ENCODE assay signal across 16 mouse cellular contexts in genomic region chr3:55537714-55538113, GRCm38 (mm10).
A peak's percentile ranks its signal among the peaks of the same experiment; 100 is the strongest.
DNase-seq lines count a peak whose midpoint lies in the region; ATAC-seq and TF ChIP-seq lines count a peak whose summit lies in the region.
"Had no signal": no experiment of that assay in that cellular context is flagged by ENCODE, and none has a peak within 500 bp of the region (broad histone marks: within the 10 kb centered on the region; RNA-seq: fewer than 3 reads in every experiment).

No protein-coding gene starts in this region.

- ATAC-seq in neural tube, embryonic 15.5 days (ENCODE audit: low FRiP score) = no peak
- no peak for ATAC-seq in limb, embryonic 12.5 days (ENCODE audit: insufficient number of reproducible peaks, insufficient read depth, low FRiP score, low TSS enrichment, low read depth)
- no peak for ATAC-seq in forebrain, embryonic 15.5 days (replicated peaks)
- no peak for ATAC-seq in liver, embryonic 11.5 days (replicated peaks; ENCODE audit: low FRiP score)

- WGBS in neural tube, embryonic 15.5 days = 58% methylated on average over 5 of the region's 5 CpGs
- 12% methylated on average over 5 of the region's 5 CpGs for WGBS in limb, embryonic 12.5 days
- WGBS in forebrain, embryonic 15.5 days = 59% methylated on average over 5 of the region's 5 CpGs
- WGBS in liver, embryonic 11.5 days = 77% methylated on average over 5 of the region's 5 CpGs

- no peaks in the 10 kb centered on the region for H3K9me3 ChIP-seq in neural tube, embryonic 15.5 days (replicated peaks)
- no peaks in the 10 kb centered on the region for H3K9me3 ChIP-seq in limb, embryonic 12.5 days
- no peaks in the 10 kb centered on the region for H3K9me3 ChIP-seq in forebrain, embryonic 15.5 days
- no peaks in the 10 kb centered on the region for H3K9me3 ChIP-seq in liver, embryonic 11.5 days (ENCODE audit: control insufficient read depth, low read length)
- H3K9me3 ChIP-seq: forebrain, embryonic 12.5 days; heart, embryonic 12.5 days had no signal

- no peak for TF ChIP-seq POLR2A in embryonic fibroblast, embryonic 13.5 days (IDR thresholded peaks at IDR 0.05; ENCODE audit: low read depth, low read length)

- no peak overlapping the region for H3K9ac ChIP-seq in neural tube, embryonic 15.5 days (replicated peaks)
- H3K9ac ChIP-seq in limb, embryonic 12.5 days (replicated peaks) = no peak overlapping the region
- no peak overlapping the region for H3K9ac ChIP-seq in forebrain, embryonic 15.5 days (replicated peaks)
- no peak overlapping the region for H3K9ac ChIP-seq in liver, embryonic 11.5 days (ENCODE audit: low read depth, low read length)
- H3K9ac ChIP-seq: forebrain, embryonic 12.5 days; heart, embryonic 12.5 days had no signal

- H3K27ac ChIP-seq in neural tube, embryonic 15.5 days (replicated peaks) = no peak overlapping the region
- peak overlapping the region; percentile 48; the same call in 1 of the 2 replicates for H3K27ac ChIP-seq in embryonic fibroblast, embryonic 13.5 days (ENCODE audit: insufficient read depth, low read length)
- H3K27ac ChIP-seq in limb, embryonic 12.5 days = peak overlapping the region; percentile 54
- H3K27ac ChIP-seq in forebrain, embryonic 15.5 days (replicated peaks) = no peak overlapping the region
- H3K27ac ChIP-seq in liver, embryonic 11.5 days (ENCODE audit: low read depth, low read length) = no peak overlapping the region
- H3K27ac ChIP-seq: forebrain, embryonic 12.5 days; kidney, postnatal 0 days had no signal

- no peaks in the 10 kb centered on the region for H3K36me3 ChIP-seq in neural tube, embryonic 15.5 days
- H3K36me3 ChIP-seq in limb, embryonic 12.5 days = no peaks in the 10 kb centered on the region
- H3K36me3 ChIP-seq in forebrain, embryonic 15.5 days = peaks cover 9% of the 10 kb centered on the region; the same call in 1 of the 2 replicates
- H3K36me3 ChIP-seq in liver, embryonic 11.5 days (ENCODE audit: control insufficient read depth, insufficient read depth, low read length) = no peaks in the 10 kb centered on the region
- H3K36me3 ChIP-seq: forebrain, embryonic 12.5 days; G1E; heart, embryonic 12.5 days had no signal

- TF ChIP-seq CTCF in embryonic fibroblast, embryonic 13.5 days (IDR thresholded peaks at IDR 0.05; ENCODE audit: borderline replicate concordance, insufficient read depth, low read length) = no peak

- no peaks in the 10 kb centered on the region for H3K27me3 ChIP-seq in neural tube, embryonic 15.5 days (replicated peaks)
- no peaks in the 10 kb centered on the region for H3K27me3 ChIP-seq in limb, embryonic 12.5 days
- no peaks in the 10 kb centered on the region for H3K27me3 ChIP-seq in forebrain, embryonic 15.5 days
- no peaks in the 10 kb centered on the region for H3K27me3 ChIP-seq in liver, embryonic 11.5 days (replicated peaks; ENCODE audit: control insufficient read depth, insufficient read depth, low read length)
- H3K27me3 ChIP-seq: forebrain, embryonic 12.5 days; heart, embryonic 12.5 days had no signal

- peaks cover 22% of the 10 kb centered on the region for H3K4me1 ChIP-seq in neural tube, embryonic 15.5 days
- H3K4me1 ChIP-seq in embryonic fibroblast, embryonic 13.5 days (ENCODE audit: control insufficient read depth, insufficient read depth, low read length) = peaks cover 34% of the 10 kb centered on the region
- H3K4me1 ChIP-seq in limb, embryonic 12.5 days (replicated peaks) = peaks cover 78% of the 10 kb centered on the region
- peaks cover 24% of the 10 kb centered on the region for H3K4me1 ChIP-seq in forebrain, embryonic 15.5 days
- no peaks in the 10 kb centered on the region for H3K4me1 ChIP-seq in liver, embryonic 11.5 days (replicated peaks; ENCODE audit: control insufficient read depth, insufficient read depth, low read length)

- H3K4me3 ChIP-seq in neural tube, embryonic 15.5 days (replicated peaks) = no peak overlapping the region
- H3K4me3 ChIP-seq in embryonic fibroblast, embryonic 13.5 days (ENCODE audit: insufficient read depth, low read length) = no peak overlapping the region
- H3K4me3 ChIP-seq in limb, embryonic 12.5 days (replicated peaks) = no peak overlapping the region
- no peak overlapping the region for H3K4me3 ChIP-seq in forebrain, embryonic 15.5 days
- no peak overlapping the region for H3K4me3 ChIP-seq in liver, embryonic 11.5 days (ENCODE audit: low read depth, low read length)
- H3K4me3 ChIP-seq: forebrain, embryonic 12.5 days; heart, embryonic 12.5 days had no signal

- DNase-seq in neural tube, embryonic 10.5 days (ENCODE audit: extremely low spot score, low spot score) = peak; percentile 12
- no peak for DNase-seq in liver, embryonic 11.5 days (ENCODE audit: low spot score)
- no peak for DNase-seq in natural killer cell, adult 2 months (ENCODE audit: low spot score in 2 of 2)
- DNase-seq: gastrocnemius, postnatal 36 days; kidney, adult 11 months; left cerebral cortex, postnatal 4 days; lung, postnatal 10 days; right cerebral cortex, adult 18-20 months had no signal

- H3K4me2 ChIP-seq in neural tube, embryonic 15.5 days = no peak overlapping the region
- H3K4me2 ChIP-seq in limb, embryonic 12.5 days = no peak overlapping the region
- H3K4me2 ChIP-seq in forebrain, embryonic 15.5 days (replicated peaks) = no peak overlapping the region
- no peak overlapping the region for H3K4me2 ChIP-seq in liver, embryonic 11.5 days
- H3K4me2 ChIP-seq: forebrain, embryonic 12.5 days; heart, embryonic 12.5 days had no signal

Comparison
In these comparisons a context has a peak if more than half of its experiments do, and no peak if none do; other contexts are left out.
1. H3K27ac ChIP-seq: peak in embryonic fibroblast, embryonic 13.5 days (single experiment) and limb, embryonic 12.5 days (single experiment); none in neural tube, embryonic 15.5 days (single experiment), forebrain, embryonic 15.5 days (single experiment) and liver, embryonic 11.5 days (single experiment).